Mouse (Mus musculus) spleen, adult 2 months (tissue): Measurements from ENCODE around the gene A930033H14Rik. TPM values are rescaled to one million over a fixed set of nuclear protein-coding genes. Genes with fewer than 3 reads are reported as not detected.

ENCODE experiments used
- DNase-seq, 2 experiments: peaks; one replicate each; pipeline versions ENCODE4 v3.0.0 to v3.0.0-alpha.2; 2012 to 2021; ENCODE audit warnings: low spot score in 2 of 2, low read depth in 1 of 2
- H3K27ac ChIP-seq: fragments of 200-500 bp; 2 replicates; pipeline ENCODE4 v1.5.1; 2012; ENCODE audit warnings: low read length, inconsistent platforms; ENCODE audit not compliant: insufficient read depth
- H3K27me3 ChIP-seq: fragments of 200-500 bp; 2 replicates; pipeline ENCODE4 v1.6.1; 2012; ENCODE audit warnings: mild to moderate bottlenecking, moderate library complexity, low read length, inconsistent platforms; ENCODE audit not compliant: control insufficient read depth, insufficient read depth
- H3K36me3 ChIP-seq: fragments of 200-500 bp; 2 replicates; pipeline ENCODE4 v1.6.1; 2012; ENCODE audit warnings: mild to moderate bottlenecking, low read length, inconsistent platforms; ENCODE audit not compliant: control insufficient read depth, insufficient read depth
- H3K4me1 ChIP-seq: fragments of 200-500 bp; 2 replicates; pipeline ENCODE4 v1.6.1; 2011; ENCODE audit warnings: inconsistent platforms; ENCODE audit not compliant: control insufficient read depth, insufficient read depth, insufficient read length
- H3K4me3 ChIP-seq: fragments of 200-500 bp; 2 replicates; pipeline ENCODE4 v1.5.1; 2011; ENCODE audit warnings: mild to moderate bottlenecking, inconsistent platforms; ENCODE audit not compliant: insufficient read depth, insufficient read length; ENCODE audit errors: extremely low read depth
- CTCF ChIP-seq: fragments of 200-500 bp; IDR thresholded peaks from 2 replicates; pipeline ENCODE4 v1.5.1; 2011; ENCODE audit warnings: mild to moderate bottlenecking, inconsistent platforms; ENCODE audit not compliant: insufficient read depth, insufficient read length, insufficient replicate concordance; ENCODE audit errors: extremely low read depth
- POLR2A ChIP-seq: fragments of 200-500 bp; IDR thresholded peaks from 2 replicates; pipeline ENCODE4 v1.6.1; 2011; ENCODE audit warnings: low read depth, low read length, inconsistent platforms
- WGBS: fragments of 180-500 bp; shearing (Covaris S2); methylation state at CpG from one replicate; pipeline ENCODE4 v1.1.7; 2018; 5-methylcytosine and 5-hydroxymethylcytosine counted together
- polyA plus RNA-seq: library from polyadenylated mRNA; depleted of rRNA; stranded (reverse); fragments of >200 nt; gene quantifications from 2 replicates; pipeline ENCODE4 v1.2.3, GENCODE M21; 2012; rRNA removed

The A930033H14Rik gene
- 0.53 and 0.58 TPM in 2 replicates for polyA plus RNA-seq

DNA sequence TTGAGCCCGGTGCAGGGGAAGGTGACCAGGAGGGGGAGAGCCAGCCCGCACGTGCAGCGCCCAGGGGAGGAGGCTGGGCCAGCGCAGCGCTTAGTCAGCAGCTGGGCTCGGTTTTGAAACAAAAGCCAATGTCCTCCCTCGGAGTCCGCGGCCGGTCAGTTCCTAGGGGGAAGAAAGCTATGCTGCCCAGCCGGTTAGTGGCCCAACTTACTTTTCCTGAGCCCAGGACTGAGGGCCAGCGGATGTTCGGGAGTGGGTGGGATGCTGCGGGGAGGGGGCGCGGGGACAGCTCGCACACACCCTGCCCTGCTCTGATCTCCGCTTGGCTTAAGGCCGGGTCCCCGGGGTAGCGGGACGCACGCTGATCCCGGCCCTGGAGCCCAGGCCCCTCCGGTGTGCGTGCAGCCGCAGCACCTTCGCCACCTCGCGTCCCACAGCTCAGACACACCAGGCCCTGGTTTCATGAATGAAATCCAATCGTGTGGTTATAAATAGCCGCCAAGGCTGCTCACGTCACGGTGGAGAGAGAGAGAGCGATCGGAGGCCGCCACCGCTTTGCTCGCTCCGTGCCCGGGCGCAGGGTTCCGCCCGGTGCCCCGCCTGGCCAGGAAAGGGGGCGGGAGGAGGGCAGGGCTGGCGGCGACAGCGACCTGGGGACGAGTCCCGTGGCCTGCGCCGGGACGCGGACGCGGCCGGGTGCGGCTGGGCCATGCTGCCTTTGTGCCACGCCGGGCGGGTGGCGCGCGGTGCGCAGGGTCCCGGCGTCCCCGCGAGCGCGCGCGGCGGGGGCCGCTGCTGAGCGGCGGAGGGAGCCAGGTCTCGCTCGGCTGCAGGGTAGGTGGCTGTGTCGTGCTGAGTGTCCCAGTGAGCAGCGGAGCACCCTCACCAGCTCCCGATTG is at the start of gene A930033H14Rik:
Gene A930033H14Rik (minus strand): TSS at position 557 of the 899 bp plus-strand sequence.
- under 1% methylated on average over 78 of the region's 84 CpGs for WGBS
- Histone ChIP-seq H3K27ac (peak within 1 kb of the TSS; percentile 74), H3K4me1 (peaks cover 14% of the 10 kb centered on the region; the same call in 1 of the 2 replicates), H3K27me3 (peaks cover 7% of the 10 kb centered on the region; the same call in 1 of the 2 replicates), H3K4me3 (peak within 1 kb of the TSS; percentile 68), H3K36me3 (no peaks in the 10 kb centered on the region)
- peak in 1 of 2 experiments; percentile 62 for DNase-seq
- TF ChIP-seq POLR2A (no peak), CTCF (no peak)

DNA sequence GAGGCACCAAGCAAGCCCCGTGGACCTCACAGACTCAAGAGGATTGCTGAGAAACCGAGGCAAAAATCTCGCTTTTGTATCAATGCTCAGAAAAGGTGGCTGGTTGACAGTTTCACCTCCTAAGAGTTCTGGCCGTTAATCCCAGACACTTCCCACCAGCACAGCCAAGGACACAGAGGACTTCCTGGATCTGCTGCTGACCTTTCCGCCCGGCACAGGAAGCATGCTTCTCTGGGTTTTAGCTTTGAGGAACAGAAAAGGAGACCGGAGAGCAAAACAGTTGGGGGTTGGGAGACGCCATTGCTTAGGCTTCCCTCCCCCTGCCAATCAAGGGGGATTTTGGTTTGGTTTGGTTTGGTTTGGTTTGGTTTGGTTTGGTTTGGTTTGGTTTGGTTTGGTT is 47.0 kb upstream of the A930033H14Rik start:
- DNase-seq, result no peak
- no peak overlapping the region for H3K4me3 ChIP-seq
- 61% methylated on average over 8 of the region's 8 CpGs for WGBS
- no peaks in the 10 kb centered on the region for H3K36me3 ChIP-seq
- peaks cover 13% of the 10 kb centered on the region; the same call in 1 of the 2 replicates for H3K4me1 ChIP-seq
- no peaks in the 10 kb centered on the region for H3K27me3 ChIP-seq
- no peak for TF ChIP-seq CTCF
- no peak overlapping the region; the same call in 1 of the 2 replicates for H3K27ac ChIP-seq

DNA sequence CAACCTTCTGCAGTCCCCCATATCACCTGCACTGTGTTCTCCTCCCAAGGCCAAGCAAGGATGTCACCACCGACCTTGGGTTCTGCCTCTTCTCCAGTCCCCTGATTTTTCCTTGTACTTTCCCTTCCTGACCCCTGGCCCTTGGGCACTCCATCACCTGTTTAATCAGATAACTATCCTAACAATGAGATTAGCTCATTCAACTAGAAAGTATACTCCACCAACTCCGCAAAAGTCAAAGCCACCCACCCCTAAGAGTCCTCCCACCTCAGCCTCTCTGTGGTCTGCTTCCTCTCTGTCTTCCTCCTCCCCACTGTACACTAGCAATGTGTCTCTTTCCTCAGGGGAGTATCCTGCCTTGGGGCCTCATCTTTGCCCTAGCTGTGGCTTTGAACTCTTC is 46.3 kb upstream of the A930033H14Rik start:
- H3K27ac ChIP-seq, result 0 out of 2 replicates have a peak overlapping the region, but pooled peaks have one; percentile 0
- 25% methylated on average over 2 of the region's 2 CpGs for whole genome bisulfite sequencing
- no peak for TF ChIP-seq POLR2A
- no peak for TF ChIP-seq CTCF

DNA sequence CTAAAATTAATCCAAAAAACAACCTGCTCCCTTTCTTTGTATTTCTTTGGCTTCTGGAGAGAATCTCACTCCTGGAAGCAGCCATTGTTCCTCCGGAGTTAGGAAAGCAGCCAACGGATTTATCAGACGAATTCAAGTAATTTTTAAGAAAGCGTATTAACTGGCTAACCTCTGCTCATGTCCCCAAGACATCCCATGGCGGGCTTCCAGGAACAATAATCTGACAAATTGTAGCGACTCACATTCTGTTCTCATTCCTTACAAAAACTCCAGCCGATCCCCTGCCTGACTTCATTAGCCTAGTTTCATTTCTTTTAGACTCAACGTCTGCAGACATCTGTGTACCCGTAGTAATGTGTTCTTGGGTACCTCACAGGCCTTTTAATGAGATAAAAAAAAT is 45.7 kb upstream of the A930033H14Rik start:
- DNase-seq, result no peak

More for the DNA sequence above, 46.3 kb upstream of the A930033H14Rik start:
- Histone ChIP-seq H3K36me3 (no peaks in the 10 kb centered on the region), H3K27me3 (no peaks in the 10 kb centered on the region), H3K4me3 (no peak overlapping the region), H3K4me1 (peaks cover 16% of the 10 kb centered on the region; the same call in 1 of the 2 replicates)
- no peak for DNase-seq

DNA sequence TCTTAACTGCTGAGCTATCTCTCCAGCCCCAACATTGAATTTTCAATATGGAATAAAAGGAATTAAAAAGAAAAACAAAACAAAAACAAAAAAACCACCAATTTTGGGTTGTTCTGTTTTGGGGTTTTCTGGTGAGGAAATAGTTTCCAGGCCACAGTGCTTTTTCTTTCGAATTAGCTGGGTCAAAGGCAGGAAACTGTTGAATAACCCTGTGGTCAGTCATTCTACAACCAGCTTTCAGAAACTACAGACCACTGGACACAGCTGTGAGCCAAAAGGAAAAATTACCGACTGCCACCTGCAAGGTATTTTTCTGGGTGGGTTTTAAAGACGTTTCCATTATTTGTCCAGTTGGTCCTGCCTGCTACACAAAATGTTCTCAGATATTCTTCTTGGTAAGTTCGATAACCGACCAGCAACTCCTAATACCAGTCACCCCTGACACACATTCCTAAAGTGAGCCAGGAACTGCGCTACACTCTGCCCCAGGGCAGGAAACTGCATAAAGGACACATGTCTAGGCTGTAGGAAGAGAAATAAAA is 44.8 kb upstream of the A930033H14Rik start:
- Histone ChIP-seq H3K27ac (peak overlapping the region; percentile 42; the same call in 1 of the 2 replicates), H3K27me3 (no peaks in the 10 kb centered on the region), H3K4me1 (peaks cover 25% of the 10 kb centered on the region; the same call in 1 of the 2 replicates), H3K36me3 (no peaks in the 10 kb centered on the region), H3K4me3 (no peak overlapping the region)
- 33% methylated on average over 6 of the region's 6 CpGs for WGBS
- no peak for DNase-seq
- TF ChIP-seq POLR2A (no peak), CTCF (no peak)

More for the DNA sequence above, 45.7 kb upstream of the A930033H14Rik start:
- Histone ChIP-seq H3K4me1 (peaks cover 20% of the 10 kb centered on the region; the same call in 1 of the 2 replicates), H3K4me3 (no peak overlapping the region), H3K36me3 (no peaks in the 10 kb centered on the region), H3K27ac (no peak overlapping the region), H3K27me3 (no peaks in the 10 kb centered on the region)
- no peak for TF ChIP-seq CTCF
- TF ChIP-seq POLR2A, result no peak
- 80% methylated on average over 9 of the region's 9 CpGs for WGBS

DNA sequence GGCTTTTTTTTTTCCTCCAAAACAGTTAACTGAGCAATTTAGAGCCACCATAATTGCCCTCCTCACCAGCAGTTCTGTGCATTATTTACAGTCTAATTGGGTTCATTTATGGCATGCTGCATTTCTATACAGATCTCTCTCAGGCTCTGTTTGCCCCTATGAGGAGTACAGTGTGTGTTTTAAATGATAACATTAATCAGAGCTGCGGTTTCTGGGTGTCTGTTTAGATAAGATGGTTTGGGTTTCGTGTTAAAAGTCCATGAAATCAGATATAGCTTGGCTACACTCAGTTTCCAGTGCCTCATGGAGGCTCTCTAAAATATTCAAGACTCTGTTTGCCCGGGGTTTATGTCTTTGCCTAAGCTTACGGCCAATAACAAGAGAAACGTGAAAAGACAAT is 42.7 kb upstream of the A930033H14Rik start:
- Histone ChIP-seq H3K36me3 (no peaks in the 10 kb centered on the region), H3K4me3 (no peak overlapping the region), H3K27ac (no peak overlapping the region), H3K27me3 (no peaks in the 10 kb centered on the region), H3K4me1 (peaks cover 33% of the 10 kb centered on the region; the same call in 1 of the 2 replicates)
- no peak for DNase-seq
- no peak for TF ChIP-seq POLR2A
- no peak for TF ChIP-seq CTCF
- WGBS, result 86% methylated on average over 5 of the region's 5 CpGs
